Mouse (Mus musculus) midbrain, embryonic 12.5 days (tissue): Measurements from ENCODE around the gene Gm47995. TPM values are rescaled to one million over a fixed set of nuclear protein-coding genes. Genes with fewer than 3 reads are reported as not detected.

Source experiments
- ATAC-seq: fragments of 200-750 bp; cut with Nextera tagmentation; 2 replicates; pipeline ENCODE4 v1.8.0; 2017; ENCODE audit warnings: low read depth, moderate TSS enrichment, moderate library complexity; ENCODE audit not compliant: low FRiP score
- H3K27ac ChIP-seq: fragments of 300-500 bp; sonication (generic); replicated peaks from 2 replicates; pipeline ENCODE4 v1.5.1; 2016; ENCODE audit warnings: mild to moderate bottlenecking
- H3K27me3 ChIP-seq: fragments of 300-500 bp; sonication (generic); 2 replicates; pipeline ENCODE4 v1.6.1; 2016; ENCODE audit warnings: mild to moderate bottlenecking
- H3K36me3 ChIP-seq: fragments of 300-500 bp; sonication (generic); 2 replicates; pipeline ENCODE4 v1.6.1; 2016
- H3K4me1 ChIP-seq: fragments of 300-500 bp; sonication (generic); 2 replicates; pipeline ENCODE4 v1.6.1; 2016
- H3K4me2 ChIP-seq: fragments of 300-500 bp; sonication (generic); replicated peaks from 2 replicates; pipeline ENCODE4 v1.6.1; 2016; ENCODE audit warnings: mild to moderate bottlenecking, moderate library complexity
- H3K4me3 ChIP-seq: fragments of 300-500 bp; sonication (generic); 2 replicates; pipeline ENCODE4 v1.5.1; 2016; ENCODE audit warnings: mild to moderate bottlenecking
- H3K9ac ChIP-seq: fragments of 300-500 bp; sonication (generic); replicated peaks from 2 replicates; pipeline ENCODE4 v1.6.1; 2016; ENCODE audit warnings: mild to moderate bottlenecking, moderate library complexity
- H3K9me3 ChIP-seq: fragments of 300-500 bp; sonication (generic); 2 replicates; pipeline ENCODE4 v1.6.1; 2016; ENCODE audit warnings: mild to moderate bottlenecking
- WGBS: fragments of 180-500 bp; shearing (Covaris S2); methylation state at CpG from one replicate; pipeline ENCODE4 v1.1.7; 2016; 5-methylcytosine and 5-hydroxymethylcytosine counted together
- polyA plus RNA-seq: library from polyadenylated mRNA; unstranded; fragments of >200 nt; fragmentation: Nextera tagmentation; extraction: Ambion mirVana; gene quantifications from 2 replicates; pipeline ENCODE4 v1.2.1, GENCODE M21; 2016

The Gm47995 gene
- polyA plus RNA-seq, 1 experiment from 2014 or later, result not detected

- Histone ChIP-seq H3K4me2 (no peak overlapping the region), H3K4me1 (no peaks in the 10 kb centered on the region), H3K27ac (no peak overlapping the region), H3K36me3 (no peaks in the 10 kb centered on the region), H3K27me3 (no peaks in the 10 kb centered on the region), H3K4me3 (no peak overlapping the region), H3K9ac (no peak overlapping the region), H3K9me3 (no peaks in the 10 kb centered on the region)
- ATAC-seq, result no peak
- WGBS, result 57% methylated on average over 3 of the region's 3 CpGs
These were observed 18.2 kb downstream of the Gm47995 start for GRCm38 (mm10) chr1:151216417-151216816.

GRCm38 (mm10) chr1:151219045-151219444, 20.8 kb downstream of the Gm47995 start:
- ATAC-seq, result no peak
- H3K27me3 ChIP-seq, result no peaks in the 10 kb centered on the region
- H3K4me2 ChIP-seq, result no peak overlapping the region
- WGBS, result 92% methylated on average over 5 of the region's 5 CpGs
- no peaks in the 10 kb centered on the region for H3K9me3 ChIP-seq
- no peak overlapping the region for H3K4me3 ChIP-seq
- H3K36me3 ChIP-seq, result no peaks in the 10 kb centered on the region
- H3K27ac ChIP-seq, result no peak overlapping the region
- H3K9ac ChIP-seq, result no peak overlapping the region
- H3K4me1 ChIP-seq, result no peaks in the 10 kb centered on the region

- Histone ChIP-seq H3K4me2 (no peak overlapping the region), H3K27ac (no peak overlapping the region), H3K27me3 (no peaks in the 10 kb centered on the region), H3K4me3 (no peak overlapping the region), H3K9me3 (no peaks in the 10 kb centered on the region), H3K4me1 (no peaks in the 10 kb centered on the region), H3K9ac (no peak overlapping the region), H3K36me3 (no peaks in the 10 kb centered on the region)
- ATAC-seq, result no peak
- WGBS, result 73% methylated on average over 7 of the region's 7 CpGs
These were observed 21.9 kb downstream of the Gm47995 start for GRCm38 (mm10) chr1:151220098-151220497.

GRCm38 (mm10) chr1:151222561-151223267, 24.5 kb downstream of the Gm47995 start:
- Histone ChIP-seq H3K9ac (no peak overlapping the region), H3K4me2 (no peak overlapping the region), H3K27me3 (no peaks in the 10 kb centered on the region), H3K4me1 (no peaks in the 10 kb centered on the region), H3K4me3 (no peak overlapping the region), H3K36me3 (no peaks in the 10 kb centered on the region), H3K9me3 (no peaks in the 10 kb centered on the region), H3K27ac (no peak overlapping the region)
- WGBS, result 89% methylated on average over 10 of the region's 10 CpGs
- no peak for ATAC-seq

GRCm38 (mm10) chr1:151223377-151223776, 25.1 kb downstream of the Gm47995 start:
- no peak overlapping the region for H3K27ac ChIP-seq
- no peaks in the 10 kb centered on the region for H3K9me3 ChIP-seq
- no peak for ATAC-seq
- no peak overlapping the region for H3K4me3 ChIP-seq
- H3K4me1 ChIP-seq, result no peaks in the 10 kb centered on the region
- no peaks in the 10 kb centered on the region for H3K36me3 ChIP-seq
- no peak overlapping the region for H3K4me2 ChIP-seq
- 69% methylated on average over 1 of the region's 1 CpGs for WGBS
- H3K27me3 ChIP-seq, result no peaks in the 10 kb centered on the region
- H3K9ac ChIP-seq, result no peak overlapping the region

- no peak overlapping the region for H3K4me3 ChIP-seq
- H3K4me2 ChIP-seq, result no peak overlapping the region
- H3K27ac ChIP-seq, result no peak overlapping the region
- H3K4me1 ChIP-seq, result no peaks in the 10 kb centered on the region
- no peaks in the 10 kb centered on the region for H3K36me3 ChIP-seq
- H3K27me3 ChIP-seq, result no peaks in the 10 kb centered on the region
- H3K9me3 ChIP-seq, result no peaks in the 10 kb centered on the region
- ATAC-seq, result no peak
- WGBS, result 90% methylated on average over 1 of the region's 1 CpGs
- H3K9ac ChIP-seq, result no peak overlapping the region
These were observed 26.3 kb downstream of the Gm47995 start for GRCm38 (mm10) chr1:151224536-151224935.

- Histone ChIP-seq H3K27me3 (no peaks in the 10 kb centered on the region), H3K4me1 (no peaks in the 10 kb centered on the region), H3K36me3 (no peaks in the 10 kb centered on the region), H3K9me3 (no peaks in the 10 kb centered on the region), H3K4me2 (no peak overlapping the region), H3K4me3 (no peak overlapping the region), H3K9ac (no peak overlapping the region), H3K27ac (no peak overlapping the region)
- 83% methylated on average over 8 of the region's 8 CpGs for WGBS
- no peak for ATAC-seq
These were observed 29.3 kb downstream of the Gm47995 start for GRCm38 (mm10) chr1:151227506-151227905.

GRCm38 (mm10) chr1:151228320-151228989, 30.2 kb downstream of the Gm47995 start:
- no peak overlapping the region for H3K4me3 ChIP-seq
- H3K36me3 ChIP-seq, result no peaks in the 10 kb centered on the region
- H3K9me3 ChIP-seq, result no peaks in the 10 kb centered on the region
- no peak for ATAC-seq
- H3K27me3 ChIP-seq, result no peaks in the 10 kb centered on the region
- H3K9ac ChIP-seq, result no peak overlapping the region
- no peak overlapping the region for H3K4me2 ChIP-seq
- no peaks in the 10 kb centered on the region for H3K4me1 ChIP-seq
- WGBS, result 70% methylated on average over 1 of the region's 1 CpGs
- no peak overlapping the region for H3K27ac ChIP-seq

GRCm38 (mm10) chr1:151232346-151232745, 34.1 kb downstream of the Gm47995 start:
- no peaks in the 10 kb centered on the region for H3K9me3 ChIP-seq
- 85% methylated on average over 3 of the region's 3 CpGs for WGBS
- peaks cover 13% of the 10 kb centered on the region for H3K4me1 ChIP-seq
- H3K27ac ChIP-seq, result no peak overlapping the region
- no peak overlapping the region for H3K9ac ChIP-seq
- no peak overlapping the region for H3K4me3 ChIP-seq
- H3K36me3 ChIP-seq, result no peaks in the 10 kb centered on the region
- H3K4me2 ChIP-seq, result no peak overlapping the region
- no peak for ATAC-seq
- no peaks in the 10 kb centered on the region for H3K27me3 ChIP-seq

GRCm38 (mm10) chr1:151233756-151234155, 35.5 kb downstream of the Gm47995 start:
- Histone ChIP-seq H3K27me3 (no peaks in the 10 kb centered on the region), H3K36me3 (no peaks in the 10 kb centered on the region), H3K27ac (no peak overlapping the region), H3K9me3 (no peaks in the 10 kb centered on the region), H3K4me2 (no peak overlapping the region), H3K4me3 (no peak overlapping the region), H3K4me1 (peaks cover 13% of the 10 kb centered on the region), H3K9ac (no peak overlapping the region)
- no peak for ATAC-seq
- 93% methylated on average over 3 of the region's 3 CpGs for WGBS

- H3K9me3 ChIP-seq, result no peaks in the 10 kb centered on the region
- no peak overlapping the region for H3K4me2 ChIP-seq
- no peak overlapping the region for H3K9ac ChIP-seq
- 7% methylated on average over 2 of the region's 2 CpGs for WGBS
- no peak overlapping the region for H3K4me3 ChIP-seq
- H3K36me3 ChIP-seq, result no peaks in the 10 kb centered on the region
- no peak for ATAC-seq
- peaks cover 13% of the 10 kb centered on the region for H3K4me1 ChIP-seq
- H3K27ac ChIP-seq, result no peak overlapping the region
- no peaks in the 10 kb centered on the region for H3K27me3 ChIP-seq
These were observed 37.3 kb downstream of the Gm47995 start for GRCm38 (mm10) chr1:151235574-151235973.

GRCm38 (mm10) chr1:151236141-151236930, 38.1 kb downstream of the Gm47995 start:
- H3K36me3 ChIP-seq, result no peaks in the 10 kb centered on the region
- no peak overlapping the region for H3K9ac ChIP-seq
- no peaks in the 10 kb centered on the region for H3K27me3 ChIP-seq
- no peaks in the 10 kb centered on the region for H3K9me3 ChIP-seq
- no peak overlapping the region for H3K4me2 ChIP-seq
- H3K27ac ChIP-seq, result no peak overlapping the region
- H3K4me3 ChIP-seq, result no peak overlapping the region
- H3K4me1 ChIP-seq, result peaks cover 13% of the 10 kb centered on the region
- 80% methylated on average over 13 of the region's 13 CpGs for WGBS
- ATAC-seq, result no peak
